Mouse (Mus musculus) right cerebral cortex, adult 2 months (tissue): Measurements from ENCODE around the gene Ski.
A peak's percentile ranks its signal among the peaks of the same experiment; 100 is the strongest.

Source experiments
- DNase-seq, 2 experiments: peaks; one replicate each; pipeline ENCODE4 v3.0.0; 2021 to 2022; ENCODE audit warnings: low spot score in 2 of 2

The Ski gene

GRCm38 (mm10) chr4:155150276-155151113 is 71.9 kb downstream of the Ski start:
- DNase-seq: peak; percentile 50 to 55

GRCm38 (mm10) chr4:155149941-155150275 is 72.5 kb downstream of the Ski start:
- no peak for DNase-seq

DNA sequence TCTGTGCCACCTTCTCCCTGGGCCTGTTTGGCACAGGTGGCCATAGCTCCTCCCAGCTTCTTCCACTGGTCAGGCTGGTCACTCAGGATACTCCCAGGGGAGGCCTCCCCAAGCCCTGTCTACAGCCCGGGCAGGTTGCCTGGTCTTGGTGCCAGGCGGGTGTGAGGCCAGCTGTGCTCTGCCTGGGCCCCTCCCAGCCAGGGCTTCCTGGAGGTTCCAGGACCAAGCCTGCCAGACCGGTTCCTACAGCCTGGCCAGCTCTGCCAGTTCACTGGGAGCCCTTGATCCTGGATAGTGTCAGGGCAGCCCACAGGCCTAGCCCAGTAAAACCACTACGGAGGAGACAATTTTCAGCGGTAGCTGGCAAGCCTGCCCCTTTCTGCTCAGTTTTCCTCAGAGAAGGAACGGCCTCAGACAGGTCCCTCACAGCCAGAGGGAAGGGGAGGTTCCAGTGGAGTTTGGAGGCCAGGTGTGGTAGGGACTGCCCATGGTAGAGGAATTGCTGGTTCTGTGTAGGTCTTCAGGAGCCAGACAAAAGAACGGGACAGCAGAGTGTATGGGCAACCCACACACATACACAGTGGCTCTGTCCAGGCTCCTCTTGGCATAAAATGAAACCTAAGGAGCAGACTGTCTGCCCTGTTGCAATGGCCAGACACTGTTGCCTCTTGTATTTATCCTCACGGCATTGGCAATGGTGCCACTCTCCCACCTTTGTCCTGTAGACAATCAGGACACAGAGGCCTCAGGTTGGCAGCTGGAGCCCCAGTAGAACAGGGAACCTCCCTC is 73.3 kb downstream of the Ski start:
- DNase-seq: peak in 1 of 2 experiments; percentile 15

DNA sequence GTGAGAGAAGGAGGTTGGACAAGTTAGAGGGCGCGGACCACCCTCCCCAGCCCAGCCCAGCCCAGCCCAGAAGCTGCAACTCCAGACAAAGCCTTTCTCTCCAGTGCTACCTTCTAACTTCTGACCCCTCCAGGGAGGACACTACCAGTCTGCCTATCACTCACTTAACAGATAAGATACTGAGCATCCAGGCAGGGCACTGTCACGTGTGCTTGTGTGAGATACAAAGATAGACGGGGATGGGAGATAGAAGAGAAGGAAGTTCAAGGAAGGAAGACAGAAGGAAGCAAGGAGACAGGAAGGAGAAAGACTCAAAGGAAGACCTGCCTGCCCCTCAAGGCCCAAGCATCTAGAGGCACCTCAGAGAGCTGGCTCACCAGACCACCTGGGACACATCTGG is 73.9 kb downstream of the Ski start:
- DNase-seq: no peak

GRCm38 (mm10) chr4:155146107-155146823 is 76.1 kb downstream of the Ski start:
- DNase-seq: no peak

DNA sequence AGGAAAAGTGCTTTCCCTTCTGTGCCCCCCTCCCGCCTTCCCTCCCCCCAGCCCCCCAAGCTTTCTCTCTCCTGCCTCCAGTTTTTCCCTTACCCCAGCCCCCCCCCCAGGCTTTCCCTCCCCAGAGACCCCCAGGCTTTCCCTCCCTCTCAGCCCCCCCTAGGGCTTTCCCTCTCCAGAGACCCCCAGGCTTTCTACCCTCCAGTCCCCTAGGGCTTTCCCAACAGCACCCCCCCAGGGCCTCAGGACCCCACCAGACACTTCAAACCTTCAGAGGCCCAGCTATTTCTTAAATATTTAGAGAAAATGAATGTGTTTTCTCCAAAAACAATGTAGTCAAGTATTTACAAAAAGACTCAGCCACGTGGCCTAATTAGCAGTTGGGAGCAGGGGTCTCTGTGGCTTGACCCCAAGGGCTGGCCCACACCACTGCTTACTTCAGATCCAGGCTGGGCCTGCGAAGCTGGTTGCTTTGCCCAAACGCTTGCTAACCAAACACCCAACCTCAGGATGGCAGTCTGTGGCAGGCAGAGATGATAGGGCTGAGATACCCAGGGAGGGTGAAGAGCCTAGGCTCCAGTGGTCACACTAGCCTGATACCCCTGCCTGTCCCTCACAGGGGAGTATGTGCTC is 77.7 kb downstream of the Ski start:
- no peak for DNase-seq

- peak; percentile 53 to 61 for DNase-seq
These were observed 78.4 kb downstream of the Ski start for GRCm38 (mm10) chr4:155143871-155144502.

- DNase-seq: no peak
These were observed 79.0 kb downstream of the Ski start for GRCm38 (mm10) chr4:155143411-155143810.

- DNase-seq: no peak
These were observed 79.6 kb downstream of the Ski start for GRCm38 (mm10) chr4:155142836-155143235.

GRCm38 (mm10) chr4:155140795-155141265 is 81.6 kb downstream of the Ski start:
- DNase-seq: no peak

DNA sequence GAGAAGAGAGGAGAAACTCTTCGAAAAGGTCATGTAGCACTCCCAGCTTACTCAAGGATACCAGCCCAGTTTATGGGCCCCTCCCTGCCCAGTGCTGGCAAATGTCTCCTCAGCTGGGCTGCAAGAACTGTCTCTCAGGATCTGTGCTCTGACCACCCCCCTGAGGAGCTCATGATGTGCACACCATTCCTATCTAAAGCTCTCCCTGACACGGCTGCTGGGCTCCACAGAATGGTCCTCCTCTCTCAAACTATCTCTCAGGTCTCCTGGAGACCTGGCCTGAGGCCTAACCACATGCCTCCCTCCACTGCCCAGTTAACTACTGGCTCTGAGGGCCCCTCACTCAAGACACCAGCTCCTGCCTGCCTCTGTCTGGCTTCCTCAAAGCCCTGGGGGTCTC is 82.2 kb downstream of the Ski start:
- DNase-seq: no peak

DNA sequence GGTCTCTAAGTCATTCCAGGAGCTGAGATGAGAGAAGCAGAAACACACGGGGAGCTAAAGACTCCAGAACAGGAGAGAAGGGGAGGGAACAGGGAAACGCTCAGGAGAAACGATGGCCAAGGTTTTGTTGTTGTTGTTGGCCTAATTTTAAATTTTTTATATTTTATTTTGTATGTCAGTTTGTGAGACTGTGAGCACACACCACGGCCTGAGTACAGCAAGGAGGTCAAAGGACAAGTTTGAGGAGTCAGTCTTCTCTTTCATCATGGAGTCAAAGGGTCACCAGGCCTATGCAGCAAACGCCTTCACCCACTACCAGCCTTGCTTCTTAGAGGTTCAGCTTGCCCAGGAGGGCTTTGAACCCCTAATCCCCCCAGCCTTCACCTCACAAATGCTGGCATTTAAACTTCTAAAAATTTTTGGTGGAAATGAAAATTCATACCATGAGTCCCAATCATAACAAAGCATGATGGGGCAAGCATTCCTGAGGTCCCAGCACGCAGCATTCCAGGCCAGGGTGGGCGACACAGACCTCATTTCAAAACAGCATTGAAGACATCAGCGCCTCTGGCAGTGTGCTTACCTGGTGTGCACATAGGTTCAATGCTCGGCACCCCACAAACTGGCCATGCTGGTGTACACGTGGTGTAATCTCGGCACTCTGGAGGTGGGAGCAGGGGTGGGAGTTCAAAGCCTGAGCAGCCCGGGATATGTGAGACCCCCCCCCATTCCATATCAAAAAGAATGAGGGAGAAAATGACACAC is 82.9 kb downstream of the Ski start:
- no peak for DNase-seq

DNA sequence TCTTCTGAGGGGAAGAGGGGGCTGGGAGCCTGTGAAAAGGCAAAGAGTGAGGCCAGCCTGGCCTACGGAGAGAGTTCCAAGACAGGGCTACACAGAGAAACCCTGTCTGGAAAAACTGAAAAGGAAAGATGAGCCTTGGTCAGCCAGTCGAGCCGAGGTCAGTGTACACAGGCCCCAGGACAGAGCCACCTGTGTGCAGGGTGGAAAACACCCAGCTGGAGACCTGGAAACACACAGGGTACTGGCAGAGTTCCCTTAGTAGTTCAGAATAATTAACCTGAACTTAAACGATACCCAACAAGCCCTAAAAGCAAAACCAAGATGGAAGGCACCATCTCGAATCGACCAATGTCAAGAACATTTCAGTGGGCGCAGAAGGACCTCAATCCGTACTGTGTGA is 83.9 kb downstream of the Ski start:
- no peak for DNase-seq

GRCm38 (mm10) chr4:155137891-155138290 is 84.5 kb downstream of the Ski start:
- DNase-seq: no peak

DNA sequence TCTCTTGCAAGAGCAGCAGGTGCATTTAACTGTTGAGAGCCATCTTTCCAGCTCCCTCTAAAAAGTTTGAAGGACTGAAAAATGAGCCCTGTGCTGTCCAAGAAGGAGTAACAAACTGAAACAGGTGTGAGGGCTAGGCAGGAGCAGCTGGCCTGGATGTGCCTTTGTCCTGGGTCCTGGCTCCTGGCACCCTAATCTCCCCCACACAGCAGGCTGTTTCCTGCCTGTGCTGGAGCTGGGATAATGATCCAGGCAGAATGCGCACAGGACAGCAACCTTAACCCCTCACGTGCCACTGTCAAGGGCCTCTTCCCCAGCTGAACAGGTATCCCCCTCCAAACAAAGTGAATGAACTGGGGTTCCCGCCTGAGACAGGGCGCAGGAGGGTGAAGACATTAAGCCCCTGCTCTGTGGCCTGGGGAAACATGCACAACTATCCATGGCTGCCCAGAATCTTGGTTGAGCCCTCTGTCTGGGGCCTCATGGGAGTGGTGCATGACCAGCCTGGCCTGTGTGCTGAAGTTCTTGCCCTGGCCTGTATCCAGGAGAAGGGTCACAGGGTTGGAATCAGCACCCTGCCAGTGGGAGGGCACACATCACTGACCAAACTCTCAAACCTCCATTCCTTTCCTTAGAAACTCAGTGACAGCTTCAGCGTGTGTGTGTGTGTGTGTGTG is 86.3 kb downstream of the Ski start:
- no peak for DNase-seq

- no peak for DNase-seq
These were observed 87.7 kb downstream of the Ski start for GRCm38 (mm10) chr4:155134686-155135172.

- DNase-seq: no peak
These were observed 88.6 kb downstream of the Ski start for GRCm38 (mm10) chr4:155133658-155134417.

- DNase-seq: no peak
These were observed 89.2 kb downstream of the Ski start for GRCm38 (mm10) chr4:155133188-155133587.

GRCm38 (mm10) chr4:155130616-155131015 is 91.8 kb downstream of the Ski start:
- DNase-seq: peak in 1 of 2 experiments; percentile 26
